Mouse (Mus musculus) liver, adult 2 months (tissue): ENCODE data around the gene Mpped1.

Experiments
- CTCF ChIP-seq: fragments of 200-500 bp; IDR thresholded peaks from 2 replicates; pipeline ENCODE4 v1.5.1; 2011; ENCODE audit warnings: low read depth, low read length, control low read depth
- POLR2A ChIP-seq: fragments of 200-500 bp; IDR thresholded peaks from 2 replicates; pipeline ENCODE4 v1.6.1; 2011; ENCODE audit warnings: low read length, control low read depth; ENCODE audit not compliant: insufficient read depth; ENCODE audit errors: extremely low read depth

GRCm38 (mm10) chr15:83758958-83759357 is 20.3 kb upstream of the Mpped1 start:
- peak; percentile 54 for TF ChIP-seq CTCF
- TF ChIP-seq POLR2A = no peak
